Mouse (Mus musculus) bone marrow, adult 2 months (tissue): ENCODE data around the gene Gpld1.

Source experiments
- CTCF ChIP-seq: fragments of 200-500 bp; IDR thresholded peaks from 2 replicates; pipeline ENCODE4 v1.5.1; 2011; ENCODE audit warnings: low read length, control low read depth; ENCODE audit not compliant: control insufficient read depth, insufficient read depth
- POLR2A ChIP-seq: fragments of 200-500 bp; IDR thresholded peaks from 2 replicates; pipeline ENCODE4 v1.6.1; 2011; ENCODE audit warnings: low read depth, mild to moderate bottlenecking, control low read depth, low read length, borderline replicate concordance; ENCODE audit not compliant: control insufficient read depth

- TF ChIP-seq POLR2A (no peak), CTCF (no peak)
Measured at GRCm38 (mm10) chr13:24947158-24947557, 4.2 kb downstream of the Gpld1 start.
